Mouse (Mus musculus) T-helper 17 cell (primary cell): Measurements from ENCODE around the gene Pfdn6.

ENCODE experiments used
- in situ Hi-C, 2 experiments: fragments of 300-600 bp; cut with MboI, MseI; formaldehyde crosslinking; loops; 1 replicate in 1 of 2; 2 replicates in 1 of 2; pipeline ENCODE4 v1.15.1; 2025; ENCODE audit warnings: high pct_unique_total_duplicates in 2 of 2

Pfdn6 gene

GRCm38 (mm10) chr17:33940206-33940805, at the start of gene Pfdn6, which contains the start of gene Wdr46:
Gene Pfdn6 (minus strand): TSS chr17:33940343.
Gene Wdr46 (plus strand): TSS chr17:33940660.
- in situ Hi-C loops = no loop called here

GRCm38 (mm10) chr17:33982136-33982535, 42.0 kb upstream of the Pfdn6 start:
- in situ Hi-C loops = loop anchor here (10.0 to 25.0 kb wide), 2 partner anchors 1405 to 1473 kb away; partner anchors contain the start of gene H2-Q4 (in 1 of the 2)

- in situ Hi-C loops = loop anchor here (10.0 to 25.0 kb wide), 2 partner anchors 1406 to 1473 kb away; partner anchors contain the start of gene H2-Q4 (in 1 of the 2)
Measured at GRCm38 (mm10) chr17:33981192-33981909, 41.2 kb upstream of the Pfdn6 start.

- in situ Hi-C loops = loop anchor here (10.0 to 25.0 kb wide), 2 partner anchors 1407 to 1474 kb away; partner anchors contain the start of gene H2-Q4 (in 1 of the 2)
Measured at GRCm38 (mm10) chr17:33980181-33981035, 40.3 kb upstream of the Pfdn6 start.

- in situ Hi-C loops = loop anchor here (10.0 to 25.0 kb wide), 2 partner anchors 1408 to 1475 kb away; partner anchors contain the start of gene H2-Q4 (in 1 of the 2)
Measured at GRCm38 (mm10) chr17:33979512-33980050, 39.4 kb upstream of the Pfdn6 start.

GRCm38 (mm10) chr17:33978631-33979031, 38.5 kb upstream of the Pfdn6 start:
- in situ Hi-C loops = loop anchor here in 1 of 2 experiments (25.0 kb wide), 1 partner anchor 1409 kb away; the partner anchor contains the start of gene H2-Q4

- in situ Hi-C loops = loop anchor here in 1 of 2 experiments (25.0 kb wide), 1 partner anchor 1409 kb away; the partner anchor contains the start of gene H2-Q4
Measured at GRCm38 (mm10) chr17:33977861-33978557, 37.9 kb upstream of the Pfdn6 start.

- in situ Hi-C loops = no loop called here
Measured at GRCm38 (mm10) chr17:33973572-33973971, 33.4 kb upstream of the Pfdn6 start.

- in situ Hi-C loops = no loop called here
Measured at GRCm38 (mm10) chr17:33972691-33973090, 32.5 kb upstream of the Pfdn6 start.

- in situ Hi-C loops = no loop called here
Measured at GRCm38 (mm10) chr17:33969394-33969793, 29.3 kb upstream of the Pfdn6 start.

GRCm38 (mm10) chr17:33968927-33969326, 28.8 kb upstream of the Pfdn6 start:
- in situ Hi-C loops = no loop called here

GRCm38 (mm10) chr17:33968489-33968888, 28.3 kb upstream of the Pfdn6 start:
- in situ Hi-C loops = no loop called here

GRCm38 (mm10) chr17:33965846-33966550, 25.9 kb upstream of the Pfdn6 start:
- in situ Hi-C loops = no loop called here

- in situ Hi-C loops = no loop called here
Measured at GRCm38 (mm10) chr17:33965082-33965845, 25.1 kb upstream of the Pfdn6 start.

- in situ Hi-C loops = loop anchor here in 1 of 2 experiments (5.0 kb wide), 1 partner anchor 811 kb away; no protein-coding TSS in a partner anchor
Measured at GRCm38 (mm10) chr17:33962876-33963275, 22.7 kb upstream of the Pfdn6 start.

- in situ Hi-C loops = loop anchor here in 1 of 2 experiments (5.0 kb wide), 1 partner anchor 808 kb away; no protein-coding TSS in a partner anchor
Measured at GRCm38 (mm10) chr17:33959948-33960347, 19.8 kb upstream of the Pfdn6 start.

GRCm38 (mm10) chr17:33959135-33959534, 19.0 kb upstream of the Pfdn6 start:
- in situ Hi-C loops = no loop called here

- in situ Hi-C loops = no loop called here
Measured at GRCm38 (mm10) chr17:33958451-33958850, 18.3 kb upstream of the Pfdn6 start.

- in situ Hi-C loops = no loop called here
Measured at GRCm38 (mm10) chr17:33957493-33957892, 17.4 kb upstream of the Pfdn6 start.
